Mouse (Mus musculus) frontal cortex, adult (tissue): ENCODE measurements around the gene Ptges3.
A peak's percentile ranks its signal among the peaks of the same experiment; 100 is the strongest.

ENCODE experiments used
- ATAC-seq: cut with Nextera tagmentation; 2 replicates; pipeline ENCODE4 v1.9.2; 2017; ENCODE audit warnings: mild to moderate bottlenecking, moderate library complexity, mixed read lengths; ENCODE audit not compliant: low TSS enrichment

Gene Ptges3

DNA sequence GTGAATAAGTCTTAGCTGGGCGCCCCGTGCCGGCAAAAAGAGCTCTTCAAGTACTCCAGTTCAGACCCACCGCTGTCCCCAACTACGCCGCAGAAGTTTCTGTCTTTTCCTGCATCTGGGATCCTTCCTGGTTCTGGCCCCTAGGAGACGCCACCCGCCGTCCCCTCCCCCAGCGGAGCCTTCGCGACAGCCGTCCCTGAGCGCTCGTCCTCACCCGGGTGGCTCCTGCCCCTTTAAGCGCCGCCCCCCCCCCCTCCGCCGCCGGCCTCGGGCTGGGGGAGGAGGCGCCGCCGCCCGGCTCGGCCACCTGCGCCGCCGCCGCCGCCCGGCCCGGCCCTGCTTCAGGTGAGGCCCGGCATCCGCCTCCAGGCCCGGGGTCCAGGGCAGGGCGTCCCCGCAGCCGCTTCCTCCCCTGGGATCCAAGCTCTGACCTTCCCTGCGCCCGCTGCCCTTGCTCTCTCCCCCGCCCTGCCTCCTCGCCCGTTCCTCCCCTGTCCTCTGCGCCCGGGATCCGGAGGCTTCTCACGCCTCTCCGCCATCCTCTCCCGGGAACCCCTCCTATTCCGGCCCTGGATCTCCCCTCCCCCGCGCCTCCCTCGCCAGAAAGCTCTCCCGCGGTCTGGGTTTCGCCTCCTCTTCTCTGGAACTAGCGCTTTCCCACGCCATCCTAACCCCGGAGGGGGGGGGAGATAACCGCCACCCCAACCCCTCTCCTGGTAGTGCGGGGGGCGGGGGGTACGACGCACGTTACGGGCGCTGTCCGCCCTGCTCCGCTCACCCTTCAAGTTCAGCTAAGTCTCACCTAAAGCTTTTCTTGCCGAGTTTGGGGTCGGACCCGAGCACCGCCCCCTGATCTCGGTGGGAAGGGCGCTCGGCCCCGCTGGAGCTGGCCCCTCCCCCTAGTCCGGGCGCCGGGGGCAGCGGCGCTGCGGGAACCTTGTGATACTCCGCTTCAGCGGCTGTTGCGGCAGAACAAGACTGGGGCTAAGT lies 34.0 kb downstream of the Ptges3 start:
- ATAC-seq = peak; percentile 36

DNA sequence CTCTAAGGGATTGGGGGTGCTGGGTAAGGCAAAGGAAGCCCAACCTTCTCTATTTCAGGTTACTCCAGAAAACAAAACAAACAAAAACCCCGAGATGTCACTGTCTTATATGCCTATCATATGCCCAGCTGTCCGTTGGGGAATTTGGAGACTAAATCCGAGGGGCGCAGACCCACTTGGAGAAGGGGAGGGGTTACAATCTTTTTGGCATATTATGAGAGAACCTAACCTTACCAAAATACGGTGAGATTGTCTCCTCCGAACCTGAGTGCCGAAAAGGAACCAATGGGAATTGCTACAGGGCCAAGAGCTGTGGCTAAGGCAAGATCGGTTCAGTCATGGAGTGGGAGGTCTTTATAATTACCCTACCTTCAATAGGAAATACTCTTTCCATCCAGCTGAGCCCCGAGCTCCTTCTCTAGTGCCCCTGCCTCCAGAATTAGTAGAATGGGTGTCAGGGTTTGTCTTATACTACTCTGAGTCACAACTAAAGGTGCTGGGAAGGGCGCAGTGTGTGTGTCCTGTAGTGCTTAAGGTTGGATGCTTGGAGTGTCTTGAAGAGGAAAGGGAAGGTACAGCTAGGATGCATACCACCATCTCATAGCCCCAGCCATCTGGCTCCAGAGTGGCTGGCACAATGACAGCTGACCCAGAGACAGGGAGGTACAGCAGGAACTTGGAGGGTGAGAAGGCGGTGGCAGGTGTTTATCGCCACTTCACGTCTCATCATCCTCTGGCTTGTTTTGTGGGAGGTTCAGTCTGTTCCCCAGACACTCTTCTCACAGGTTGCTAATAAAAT lies 34.9 kb downstream of the Ptges3 start:
- ATAC-seq = no peak

DNA sequence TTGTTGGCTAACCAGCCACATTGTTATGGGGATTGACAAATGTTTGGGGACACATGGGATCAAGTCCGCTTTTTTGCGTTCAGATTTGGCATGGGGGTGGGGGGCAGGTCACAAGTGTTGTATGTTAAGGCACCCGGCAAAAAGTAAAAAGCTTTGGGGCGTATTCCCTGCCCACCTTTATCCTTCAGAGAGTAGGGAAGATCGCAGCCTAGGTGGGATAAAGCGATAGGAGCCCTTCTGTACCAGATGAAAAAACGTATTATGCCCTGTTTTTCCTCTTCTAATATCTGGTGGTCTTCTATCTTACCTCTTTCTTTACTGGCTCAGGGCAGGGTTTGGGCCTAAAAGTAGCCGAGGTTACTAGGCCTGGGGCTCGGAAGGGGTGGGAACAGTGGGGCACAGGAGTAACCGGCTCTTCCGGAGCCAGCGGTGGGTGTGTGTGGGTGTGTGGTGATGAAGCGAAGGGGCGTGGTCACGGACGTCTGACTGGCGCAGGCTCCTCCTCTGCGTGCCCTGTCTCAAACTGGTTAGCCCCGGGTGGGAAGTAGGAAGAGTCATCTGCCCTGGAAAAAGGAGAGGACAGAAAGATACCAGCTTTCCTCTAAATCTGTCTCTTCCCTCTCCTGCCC lies 35.7 kb downstream of the Ptges3 start:
- ATAC-seq = no peak

DNA sequence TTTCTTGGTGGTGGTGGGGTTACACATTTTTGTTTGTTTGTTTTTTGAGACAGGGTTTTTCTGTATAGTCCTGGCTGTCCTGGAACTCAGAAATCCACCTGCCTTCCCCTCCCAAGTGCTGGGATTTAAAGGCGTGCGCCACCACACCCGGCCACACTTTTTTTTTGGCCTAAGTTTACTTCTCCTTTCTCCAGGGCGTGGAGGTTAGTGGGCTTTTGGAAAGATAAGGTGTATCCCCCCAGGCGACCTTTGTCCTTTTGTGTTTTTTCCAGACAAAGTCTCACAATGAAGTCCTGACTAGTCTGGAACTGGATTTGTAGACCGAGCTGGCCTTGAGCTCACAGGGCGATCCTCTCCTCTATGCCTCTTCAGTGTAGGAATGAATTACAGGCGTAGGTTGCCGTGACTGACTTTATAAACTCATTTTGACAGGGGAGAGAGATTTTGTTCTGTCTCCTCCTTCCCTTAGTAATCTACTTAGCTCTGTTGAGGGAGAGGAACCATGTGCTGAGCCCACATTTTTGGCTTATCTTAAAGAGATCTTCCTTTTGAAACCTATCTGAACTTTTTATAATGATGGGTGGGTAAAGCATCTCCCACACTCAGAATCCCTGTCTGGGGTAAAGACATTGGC lies 36.4 kb downstream of the Ptges3 start:
- ATAC-seq = no peak

DNA sequence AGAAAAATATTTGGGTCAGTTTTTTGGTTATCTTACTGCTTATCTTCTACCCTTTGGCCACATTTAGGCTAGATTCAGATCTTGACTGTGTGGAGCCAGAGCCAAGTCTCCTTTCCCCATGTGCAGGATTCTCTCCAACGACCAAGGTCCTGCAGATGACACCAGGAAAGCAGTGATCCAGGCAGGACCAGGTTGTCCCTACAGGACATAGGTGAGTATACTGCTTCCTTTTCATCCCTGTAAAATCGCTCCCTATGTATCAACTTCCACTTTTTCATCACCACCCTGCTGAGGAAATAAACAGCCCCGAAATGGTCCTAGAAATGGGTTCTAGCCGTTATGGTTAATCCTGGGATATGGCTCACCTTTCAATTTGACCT lies 37.5 kb downstream of the Ptges3 start:
- ATAC-seq = no peak

DNA sequence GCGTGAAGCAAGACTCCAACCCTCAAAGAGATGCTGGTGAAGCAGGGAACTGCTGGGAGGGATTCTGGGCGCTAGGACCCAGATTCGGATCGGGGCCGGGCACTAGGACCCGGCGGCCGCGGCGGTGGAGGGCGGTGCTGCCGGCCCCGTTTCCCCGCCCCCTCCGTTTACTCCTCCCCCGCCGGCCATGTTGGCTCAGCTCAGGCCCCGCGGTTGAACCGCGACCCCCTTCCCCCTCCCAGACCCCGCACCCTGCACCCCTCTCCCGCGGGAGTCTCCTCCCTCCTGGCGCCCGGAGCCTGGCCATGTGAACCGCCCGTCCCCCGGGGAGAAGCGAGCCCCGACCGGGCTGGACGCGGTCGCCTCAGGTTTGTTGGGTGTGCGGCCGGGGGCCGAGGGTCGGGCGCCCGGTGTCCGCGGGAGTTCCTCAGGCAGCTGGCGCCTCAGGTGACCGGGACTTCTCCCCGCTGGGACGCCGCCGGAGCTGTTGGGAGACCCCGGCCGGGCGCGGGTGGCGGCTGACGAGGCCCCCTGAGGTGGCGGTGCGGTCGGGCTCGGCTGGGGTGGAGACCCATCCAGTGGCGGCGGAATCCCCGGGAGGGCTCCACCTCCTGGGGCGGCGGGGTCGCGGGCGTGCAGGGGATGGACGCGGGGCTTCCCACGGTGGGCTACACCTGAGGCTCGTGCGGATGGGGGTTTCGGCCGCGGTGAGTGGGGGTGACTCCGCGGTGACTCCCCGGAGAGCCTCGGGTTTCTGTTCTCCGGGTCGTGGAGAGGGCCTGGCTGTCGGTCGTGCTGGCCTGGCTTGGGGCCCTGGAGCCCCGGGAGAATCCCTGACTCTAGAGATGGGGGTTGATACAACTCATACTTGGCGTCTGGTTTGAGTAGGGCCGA lies 38.2 kb downstream of the Ptges3 start:
- peak; percentile 58 for ATAC-seq

DNA sequence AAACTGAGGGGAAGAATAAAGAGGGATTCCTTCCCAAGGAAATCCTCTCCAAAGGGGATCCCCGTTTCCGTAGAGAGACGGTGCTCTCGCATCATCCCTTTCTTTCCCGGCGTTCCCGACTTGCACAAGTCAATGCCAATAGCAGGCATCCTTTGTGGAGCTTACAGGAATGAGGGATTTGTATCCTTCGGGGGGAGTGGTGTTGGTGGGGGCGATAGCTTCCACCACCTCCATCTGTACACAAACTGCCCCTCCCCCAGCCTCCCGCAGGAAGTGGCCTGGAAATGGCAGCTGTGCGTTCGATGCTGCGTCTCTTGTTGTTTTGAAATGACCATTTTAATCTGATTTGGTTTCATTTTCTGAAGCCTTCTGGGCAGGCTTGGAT lies 38.8 kb downstream of the Ptges3 start:
- no peak for ATAC-seq

DNA sequence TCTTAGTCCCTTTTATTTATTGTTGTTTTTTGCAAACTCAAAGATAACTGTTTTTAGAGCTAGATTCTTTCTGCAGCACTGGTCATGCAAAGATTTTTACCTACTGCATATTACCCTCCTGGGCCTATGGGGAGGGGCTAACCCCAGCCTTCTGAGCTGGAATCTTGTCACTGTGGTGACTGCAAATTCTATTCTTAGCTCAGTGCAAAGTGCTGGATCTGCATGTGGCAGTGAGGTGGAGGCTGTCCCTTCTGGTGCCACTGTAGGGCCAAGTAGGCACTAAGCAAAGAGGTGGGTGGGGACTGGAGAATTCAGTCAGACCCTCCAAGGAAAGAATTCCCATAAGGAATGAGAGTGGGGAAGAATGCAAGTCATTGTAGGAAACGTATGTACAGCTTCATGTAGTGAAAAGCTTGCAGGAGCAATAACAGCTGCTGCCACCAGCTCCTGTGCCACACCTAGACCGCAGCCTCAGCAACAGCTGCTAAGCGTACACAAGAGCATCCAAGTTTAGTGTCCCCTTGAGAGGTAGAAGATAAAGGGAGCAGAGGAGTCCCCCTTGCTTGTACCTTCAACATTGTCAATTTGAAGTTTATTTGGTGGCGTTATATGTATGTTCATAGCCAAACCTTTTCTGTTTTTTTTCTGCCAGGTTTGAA lies 51.5 kb downstream of the Ptges3 start:
- peak; percentile 46; the same call in 1 of the 2 replicates for ATAC-seq

DNA sequence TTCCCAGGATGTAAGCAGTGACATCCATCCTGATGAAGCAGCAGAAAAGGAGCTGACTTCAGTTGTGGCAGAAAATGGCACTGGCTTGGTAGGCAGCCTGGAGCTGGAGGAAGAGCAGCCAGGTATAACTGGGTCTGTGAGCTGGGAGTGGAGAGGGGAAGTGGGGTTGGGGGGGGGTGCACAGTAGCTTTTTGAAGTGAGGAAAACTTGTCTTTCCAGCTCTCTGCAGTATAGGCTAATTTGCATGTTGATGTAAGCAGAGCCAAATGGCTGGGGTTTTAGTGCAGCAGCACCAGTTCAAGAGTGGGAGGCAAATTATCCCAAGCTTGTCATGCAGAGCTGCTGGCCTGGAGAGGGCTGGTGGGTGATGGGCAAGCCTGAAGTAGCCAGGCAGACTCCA lies 52.5 kb downstream of the Ptges3 start:
- ATAC-seq = peak; percentile 38; the same call in 1 of the 2 replicates

DNA sequence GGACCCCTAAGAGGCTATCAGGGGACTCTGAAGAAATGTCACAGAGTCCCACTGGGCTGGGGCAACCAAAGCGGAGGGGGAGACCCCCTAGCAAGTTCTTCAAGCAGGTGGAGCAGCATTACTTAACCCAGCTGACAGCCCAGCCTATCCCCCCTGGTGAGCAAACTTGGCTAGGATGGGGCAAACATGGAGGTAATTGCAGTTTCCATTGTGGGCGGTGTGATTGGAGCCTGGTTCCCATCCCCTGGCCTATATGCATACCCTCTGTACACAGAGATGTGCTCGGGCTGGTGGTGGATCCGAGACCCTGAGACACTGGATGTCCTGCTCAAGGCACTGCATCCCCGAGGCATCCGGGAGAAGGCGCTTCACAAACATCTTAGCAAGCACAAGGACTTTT lies 65.1 kb downstream of the Ptges3 start:
- ATAC-seq = no peak

DNA sequence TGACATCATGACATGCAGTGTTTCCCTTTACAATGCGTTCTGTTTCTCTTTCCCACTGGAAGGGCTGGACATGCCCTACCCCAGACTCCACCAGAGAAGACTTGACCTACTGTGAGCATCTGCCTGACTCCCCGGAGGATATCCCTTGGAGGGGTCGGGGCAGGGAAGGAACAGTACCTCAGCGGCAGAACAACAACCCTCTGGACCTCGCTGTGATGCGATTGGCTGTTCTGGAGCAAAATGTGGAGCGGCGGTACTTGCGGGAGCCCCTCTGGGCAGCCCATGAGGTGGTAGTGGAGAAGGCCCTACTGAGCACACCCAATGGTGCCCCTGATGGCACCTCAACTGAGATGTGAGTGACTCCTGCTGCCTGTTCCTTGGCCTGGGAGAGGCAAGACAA lies 66.1 kb downstream of the Ptges3 start:
- no peak for ATAC-seq

DNA sequence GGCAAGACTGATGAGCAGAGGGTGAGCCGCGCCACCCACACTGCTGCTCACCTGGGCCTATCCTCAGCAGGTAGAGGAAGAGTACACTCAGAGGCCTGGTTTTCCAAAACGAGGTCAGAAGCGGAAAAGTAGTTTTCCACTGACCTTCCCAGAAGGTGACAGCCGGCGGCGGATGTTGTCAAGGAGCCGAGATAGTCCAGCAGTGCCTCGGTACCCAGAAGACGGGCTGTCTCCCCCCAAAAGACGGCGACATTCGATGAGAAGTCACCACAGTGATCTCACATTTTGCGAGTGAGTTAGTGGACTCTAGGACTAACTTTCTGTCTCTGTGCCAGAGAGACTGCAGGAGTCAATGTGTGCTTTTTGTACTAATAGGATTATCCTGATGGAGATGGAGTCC lies 67.2 kb downstream of the Ptges3 start:
- ATAC-seq = no peak
